Mouse (Mus musculus) CH12.LX (cell line): ENCODE data around the gene Selplg. TPM values are rescaled to one million over a fixed set of nuclear protein-coding genes. Genes with fewer than 3 reads are reported as not detected.

Source experiments
- DNase-seq: peaks from one replicate; pipeline ENCODE4 v3.0.0-alpha.2; 2013; ENCODE audit errors: extremely low read depth
- H3K27ac ChIP-seq: 2 replicates; pipeline ENCODE4 v1.5.1; 2012; ENCODE audit warnings: low read depth, mild to moderate bottlenecking, control low read depth, moderate library complexity; ENCODE audit not compliant: insufficient read depth
- H3K27me3 ChIP-seq: replicated peaks from 2 replicates; pipeline ENCODE3; 2012; ENCODE audit warnings: inconsistent platforms
- H3K36me3 ChIP-seq, 2 experiments: replicated peaks in 1 of 2; 2 replicates each; pipeline versions ENCODE3 to v1.6.1; 2012; ENCODE audit warnings: inconsistent platforms in 1 of 2, low read length in 1 of 2, mild to moderate bottlenecking in 1 of 2, mixed read lengths in 1 of 2, moderate library complexity in 1 of 2; ENCODE audit not compliant: control insufficient read depth in 1 of 2, insufficient read depth in 1 of 2
- H3K4me1 ChIP-seq, 2 experiments: 2 replicates each; pipeline ENCODE4 v1.6.1; 2012; ENCODE audit warnings: inconsistent platforms in 1 of 2, moderate library complexity in 1 of 2; ENCODE audit not compliant: insufficient read depth in 2 of 2, control insufficient read depth in 1 of 2
- H3K4me2 ChIP-seq: 2 replicates; pipeline ENCODE4 v1.6.1; 2012; ENCODE audit warnings: low read depth, mild to moderate bottlenecking, control low read depth; ENCODE audit not compliant: poor library complexity, insufficient read depth, severe bottlenecking
- H3K4me3 ChIP-seq, 3 experiments: fragments of 150-350 bp in 1 of 3; sonication (generic) in 1 of 3; replicated peaks in 1 of 3; 2 replicates each; pipeline versions ENCODE3 to v1.5.1; 2011 to 2012; ENCODE audit warnings: low read depth in 2 of 3, low read length in 2 of 3, mild to moderate bottlenecking in 2 of 3, moderate library complexity in 2 of 3, control low read depth in 1 of 3, improper control_type of control experiment in 1 of 3, inconsistent platforms in 1 of 3, mixed read lengths in 1 of 3; ENCODE audit not compliant: poor library complexity in 1 of 3
- H3K79me2 ChIP-seq: replicated peaks from 2 replicates; pipeline ENCODE4 v1.6.1; 2012; ENCODE audit warnings: mild to moderate bottlenecking, moderate library complexity; ENCODE audit not compliant: control insufficient read depth, poor library complexity, insufficient read depth, severe bottlenecking; ENCODE audit errors: extremely low read depth
- H3K9ac ChIP-seq: 2 replicates; pipeline ENCODE4 v1.6.1; 2012; ENCODE audit warnings: low read depth, mild to moderate bottlenecking, control low read depth, moderate library complexity; ENCODE audit not compliant: insufficient read depth
- H3K9me3 ChIP-seq: replicated peaks from 2 replicates; pipeline ENCODE3; 2012; ENCODE audit warnings: low read length, inconsistent platforms, mixed read lengths
- BHLHE40 ChIP-seq: IDR thresholded peaks from 2 replicates; pipeline ENCODE4 v1.6.1; 2011; ENCODE audit warnings: mild to moderate bottlenecking, low read depth, low read length, improper control_type of control experiment
- CHD1 ChIP-seq: IDR thresholded peaks from 2 replicates; pipeline ENCODE4 v1.6.1; 2012; ENCODE audit warnings: low read depth, low read length, improper control_type of control experiment, inconsistent platforms
- CHD2 ChIP-seq: IDR thresholded peaks from 2 replicates; pipeline ENCODE4 v1.6.1; 2011; ENCODE audit warnings: low read length, improper control_type of control experiment
- CTCF ChIP-seq, 2 experiments: IDR thresholded peaks in 1 of 2; conservative IDR thresholded peaks in 1 of 2; 2 replicates each; pipeline ENCODE4 v1.5.1; 2011 to 2012; ENCODE audit warnings: low read depth in 2 of 2, low read length in 2 of 2, improper control_type of control experiment in 1 of 2, inconsistent platforms in 1 of 2, mild to moderate bottlenecking in 1 of 2, moderate library complexity in 1 of 2
- E2F4 ChIP-seq: IDR thresholded peaks from 2 replicates; pipeline ENCODE4 v1.6.1; 2011; ENCODE audit warnings: low read depth, low read length, improper control_type of control experiment; ENCODE audit not compliant: insufficient replicate concordance
- ELF1 ChIP-seq: IDR thresholded peaks from 2 replicates; pipeline ENCODE4 v1.6.1; 2014; ENCODE audit warnings: low read depth, mild to moderate bottlenecking, inconsistent platforms, low read length, improper control_type of control experiment
- EP300 ChIP-seq: IDR thresholded peaks from 2 replicates; pipeline ENCODE4 v1.6.1; 2011; ENCODE audit warnings: low read length, improper control_type of control experiment
- ETS1 ChIP-seq: conservative IDR thresholded peaks from 2 replicates; pipeline ENCODE4 v1.6.1; 2012; ENCODE audit warnings: low read depth, mild to moderate bottlenecking, inconsistent platforms, low read length, improper control_type of control experiment, moderate library complexity
- GABPA ChIP-seq: IDR thresholded peaks from 2 replicates; pipeline ENCODE4 v1.6.1; 2012; ENCODE audit warnings: low read depth, low read length, improper control_type of control experiment, inconsistent platforms; ENCODE audit not compliant: insufficient replicate concordance
- HCFC1 ChIP-seq: IDR thresholded peaks from 2 replicates; pipeline ENCODE4 v1.6.1; 2012; ENCODE audit warnings: low read depth, mild to moderate bottlenecking, inconsistent platforms, low read length, improper control_type of control experiment
- IRF4 ChIP-seq: IDR thresholded peaks from 2 replicates; pipeline ENCODE4 v1.6.1; 2014; ENCODE audit warnings: low read depth, mild to moderate bottlenecking, inconsistent platforms, low read length, improper control_type of control experiment
- JUND ChIP-seq: conservative IDR thresholded peaks from 2 replicates; pipeline ENCODE4 v1.6.1; 2011; ENCODE audit warnings: low read depth, low read length, improper control_type of control experiment
- KAT2A ChIP-seq: IDR thresholded peaks from 2 replicates; pipeline ENCODE4 v1.6.1; 2012; ENCODE audit warnings: low read length, improper control_type of control experiment, inconsistent platforms; ENCODE audit not compliant: insufficient replicate concordance
- MAFK ChIP-seq: IDR thresholded peaks from 2 replicates; pipeline ENCODE4 v1.6.1; 2011; ENCODE audit warnings: low read length, improper control_type of control experiment; ENCODE audit not compliant: insufficient replicate concordance
- MAZ ChIP-seq: IDR thresholded peaks from 2 replicates; pipeline ENCODE4 v1.6.1; 2012; ENCODE audit warnings: low read depth, mild to moderate bottlenecking, inconsistent platforms, low read length, improper control_type of control experiment, moderate library complexity
- MEF2A ChIP-seq: IDR thresholded peaks from 2 replicates; pipeline ENCODE4 v1.6.1; 2014; ENCODE audit warnings: low read depth, mild to moderate bottlenecking, inconsistent platforms, low read length, improper control_type of control experiment, borderline replicate concordance
- MXI1 ChIP-seq: IDR thresholded peaks from 2 replicates; pipeline ENCODE4 v1.6.1; 2011; ENCODE audit warnings: mild to moderate bottlenecking, low read depth, low read length, improper control_type of control experiment
- MYC ChIP-seq: IDR thresholded peaks from 2 replicates; pipeline ENCODE4 v1.6.1; 2011; ENCODE audit warnings: low read depth, mild to moderate bottlenecking, improper control_type of control experiment, low read length
- NELFE ChIP-seq: IDR thresholded peaks from 2 replicates; pipeline ENCODE4 v1.6.1; 2011; ENCODE audit warnings: low read depth, low read length, improper control_type of control experiment
- NRF1 ChIP-seq: IDR thresholded peaks from 2 replicates; pipeline ENCODE4 v1.6.1; 2014; ENCODE audit warnings: low read depth, mild to moderate bottlenecking, inconsistent platforms, low read length, improper control_type of control experiment, moderate library complexity
- PAX5 ChIP-seq: IDR thresholded peaks from 2 replicates; pipeline ENCODE4 v1.6.1; 2012; ENCODE audit warnings: low read length, inconsistent platforms, mixed read lengths
- POLR2A ChIP-seq: IDR thresholded peaks from 2 replicates; pipeline ENCODE4 v1.6.1; 2011; ENCODE audit warnings: low read depth, mild to moderate bottlenecking, improper control_type of control experiment, low read length
- POLR2AphosphoS2 ChIP-seq: IDR thresholded peaks from 2 replicates; pipeline ENCODE4 v1.6.1; 2011; ENCODE audit warnings: low read depth, low read length, improper control_type of control experiment
- RAD21 ChIP-seq: IDR thresholded peaks from 2 replicates; pipeline ENCODE4 v1.6.1; 2011; ENCODE audit warnings: low read depth, mild to moderate bottlenecking, low read length, improper control_type of control experiment, moderate library complexity
- RCOR1 ChIP-seq: conservative IDR thresholded peaks from 2 replicates; pipeline ENCODE4 v1.6.1; 2012; ENCODE audit warnings: low read depth, mild to moderate bottlenecking, inconsistent platforms, low read length, improper control_type of control experiment
- SIN3A ChIP-seq: IDR thresholded peaks from 2 replicates; pipeline ENCODE4 v1.6.1; 2012; ENCODE audit warnings: low read length, improper control_type of control experiment, inconsistent platforms
- SMC3 ChIP-seq: IDR thresholded peaks from 2 replicates; pipeline ENCODE4 v1.6.1; 2011; ENCODE audit warnings: low read depth, low read length, improper control_type of control experiment
- TBP ChIP-seq: conservative IDR thresholded peaks from 2 replicates; pipeline ENCODE4 v1.6.1; 2011; ENCODE audit warnings: low read depth, low read length, improper control_type of control experiment
- TCF12 ChIP-seq: IDR thresholded peaks from 2 replicates; pipeline ENCODE4 v1.6.1; 2014; ENCODE audit warnings: low read depth, mild to moderate bottlenecking, inconsistent platforms, low read length, improper control_type of control experiment
- UBTF ChIP-seq: IDR thresholded peaks from 2 replicates; pipeline ENCODE4 v1.6.1; 2012; ENCODE audit warnings: low read depth, mild to moderate bottlenecking, inconsistent platforms, low read length, improper control_type of control experiment, moderate library complexity
- USF2 ChIP-seq: conservative IDR thresholded peaks from 2 replicates; pipeline ENCODE4 v1.6.1; 2011; ENCODE audit warnings: low read depth, low read length, improper control_type of control experiment
- ZC3H11A ChIP-seq: IDR thresholded peaks from 2 replicates; pipeline ENCODE4 v1.6.1; 2012; ENCODE audit warnings: low read depth, mild to moderate bottlenecking, inconsistent platforms, low read length, improper control_type of control experiment
- ZKSCAN1 ChIP-seq: IDR thresholded peaks from 2 replicates; pipeline ENCODE4 v1.6.1; 2012; ENCODE audit warnings: low read depth, inconsistent platforms, low read length, improper control_type of control experiment, borderline replicate concordance
- ZMIZ1 ChIP-seq: IDR thresholded peaks from 2 replicates; pipeline ENCODE4 v1.6.1; 2012; ENCODE audit warnings: low read depth, mild to moderate bottlenecking, inconsistent platforms, low read length, improper control_type of control experiment
- ZNF384 ChIP-seq: IDR thresholded peaks from 2 replicates; pipeline ENCODE4 v1.6.1; 2012; ENCODE audit warnings: low read depth, low read length, improper control_type of control experiment, inconsistent platforms
- dilution Hi-C: fragments of 300-500 bp; cut with MboI; formaldehyde crosslinking; loops from 2 replicates; pipeline ENCODE4 v1.14.3; 2020; ENCODE audit warnings: low sequenced_read_pairs; ENCODE audit not compliant: extremely low pct_unique_long_range_greater_than_20kb, extremely low pct_ligation_motif_present
- in situ Hi-C: fragments of 300-500 bp; cut with MboI; formaldehyde crosslinking; loops from 3 replicates; pipeline ENCODE4 v1.14.3; 2019; ENCODE audit warnings: low sequenced_read_pairs, low pct_ligation_motif_present, low pct_unique_long_range_greater_than_20kb, mixed read lengths
- polyA plus RNA-seq: library from polyadenylated mRNA; unstranded; fragments of >175 nt; gene quantifications from 2 replicates; pipeline ENCODE4 v1.2.1, GENCODE M21; 2012; ENCODE audit warnings: low read depth; ENCODE audit not compliant: insufficient read length
- total RNA-seq, 2 experiments: library from RNA; depleted of rRNA; stranded (reverse); fragments of 300-350 nt in 1 of 2; fragments of >200 nt in 1 of 2; gene quantifications; 2 replicates each; pipeline ENCODE4 v1.2.3; 2012 to 2014

Selplg gene
- total and polyA plus RNA-seq, 3 experiments: 29.4 to 58.5 (median 41.6) TPM

GRCm38 (mm10) chr5:113830292-113830643 is 2.2 kb downstream of the Selplg start (continued):
- peak; percentile 71 for TF ChIP-seq ELF1
- TF ChIP-seq CHD2: peak; percentile 78; the same call in 1 of the 2 replicates
- TF ChIP-seq KAT2A: peak; percentile 77
- peak; percentile 22; the same call in 1 of the 2 replicates for TF ChIP-seq MAZ
- peak; percentile 81; the same call in 1 of the 2 replicates for TF ChIP-seq UBTF
- TF ChIP-seq ZC3H11A: no peak

GRCm38 (mm10) chr5:113829566-113830291 is 2.7 kb downstream of the Selplg start:
- peak overlapping the region; percentile 30 to 68 (median 53) for H3K4me3 ChIP-seq
- peaks cover 16% of the 10 kb centered on the region for H3K9me3 ChIP-seq
- peaks cover 7 to 28% of the 10 kb centered on the region in 2 experiments for H3K36me3 ChIP-seq
- H3K27ac ChIP-seq: peak overlapping the region; percentile 90
- peaks cover 35 to 82% of the 10 kb centered on the region in 2 experiments for H3K4me1 ChIP-seq
- H3K9ac ChIP-seq: peak overlapping the region; percentile 29; the same call in 1 of the 2 replicates
- DNase-seq: peak; percentile 37
- no peaks in the 10 kb centered on the region for H3K79me2 ChIP-seq
- no peaks in the 10 kb centered on the region for H3K27me3 ChIP-seq
- peak overlapping the region; percentile 55 for H3K4me2 ChIP-seq
- dilution Hi-C loops (no loop called here), in situ Hi-C loops (loop anchor here (10.0 kb wide), 2 partner anchors 55 to 245 kb away; partner anchors contain the start of genes Iscu and Sart3)
- TF ChIP-seq CHD2 (no peak), HCFC1 (peak; percentile 37), KAT2A (no peak), IRF4 (no peak), ZKSCAN1 (no peak), EP300 (no peak), RAD21 (no peak), SIN3A (no peak), TBP (peak; percentile 56; the same call in 1 of the 2 replicates), ELF1 (no peak), USF2 (no peak), GABPA (no peak), UBTF (no peak), ZNF384 (no peak), ZC3H11A (no peak), MXI1 (no peak), RCOR1 (0 out of 2 replicates have a peak, but pooled peaks have one; percentile 11), MAZ (peak; percentile 77; the same call in 1 of the 2 replicates), TCF12 (no peak), PAX5 (no peak), ETS1 (no peak), NELFE (no peak; the same call in 1 of the 2 replicates), NRF1 (peak; percentile 69), SMC3 (no peak), CTCF (conservative IDR thresholded peaks at IDR 0.05 in 1 of 2, IDR thresholded peaks at IDR 0.05 in 1 of 2; ENCODE audit: low read depth in 2 of 2, low read length in 2 of 2) (no peak), POLR2A (no peak), JUND (no peak), POLR2AphosphoS2 (no peak), MAFK (no peak; the same call in 1 of the 2 replicates), CHD1 (0 out of 2 replicates have a peak, but pooled peaks have one; percentile 23), BHLHE40 (peak; percentile 58), MYC (no peak), ZMIZ1 (0 out of 2 replicates have a peak, but pooled peaks have one; percentile 61), MEF2A (no peak), E2F4 (0 out of 2 replicates have a peak, but pooled peaks have one; percentile 55)
